Mouse (Mus musculus) liver, postnatal 0 days (tissue): ENCODE results near the gene Asb7.

Source experiments
- CTCF ChIP-seq: sonication (generic); IDR thresholded peaks from 2 replicates; pipeline ENCODE4 v1.5.1; 2016; ENCODE audit warnings: antibody characterized with exemption, low read depth
- EP300 ChIP-seq: IDR thresholded peaks from 2 replicates; pipeline ENCODE4 v1.6.1; 2016; ENCODE audit warnings: antibody characterized with exemption, low read depth, mild to moderate bottlenecking

DNA sequence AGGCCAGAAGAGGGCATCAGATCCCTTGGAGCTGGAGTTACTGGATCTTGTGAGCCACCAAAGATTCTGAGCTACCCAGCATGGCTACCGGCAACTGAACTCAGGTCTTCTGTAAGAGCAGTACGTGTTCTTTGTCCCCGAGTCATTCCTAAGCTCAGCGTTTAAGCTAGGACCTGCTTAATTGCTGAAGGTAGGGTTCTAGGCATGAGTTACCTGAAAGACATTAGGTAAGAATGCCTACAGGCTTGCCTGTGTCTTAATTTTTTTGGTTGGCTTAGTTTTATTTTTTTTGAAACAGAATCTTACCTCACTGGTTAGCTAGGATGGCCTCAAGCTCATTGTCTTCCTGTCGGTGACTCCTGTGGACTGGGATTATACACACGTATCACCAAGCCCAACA is 38.7 kb upstream of the Asb7 start:
- TF ChIP-seq EP300 (no peak), CTCF (no peak)
